Mouse (Mus musculus) liver, embryonic 14.5 days (tissue): ENCODE measurements around the gene Hnrnph2. TPM values are rescaled to one million over a fixed set of nuclear protein-coding genes. Genes with fewer than 3 reads are reported as not detected.

Source experiments
- ATAC-seq: fragments of 200-750 bp; cut with Nextera tagmentation; 2 replicates; pipeline ENCODE4 v1.8.0; 2017; ENCODE audit warnings: moderate number of reproducible peaks, mild to moderate bottlenecking, moderate library complexity; ENCODE audit not compliant: insufficient read depth
- DNase-seq, 3 experiments: peaks; one replicate each; pipeline ENCODE4 v3.0.0-alpha.2; 2012 to 2013; ENCODE audit warnings: low read depth in 3 of 3, low spot score in 3 of 3
- H3K27ac ChIP-seq: fragments of 300-500 bp; sonication (generic); 2 replicates; pipeline ENCODE4 v1.5.1; 2014; ENCODE audit warnings: moderate library complexity, mild to moderate bottlenecking, control low read depth, inconsistent platforms
- H3K27me3 ChIP-seq: fragments of 300-500 bp; sonication (generic); 2 replicates; pipeline ENCODE4 v1.6.1; 2014; ENCODE audit warnings: mild to moderate bottlenecking, low read length, moderate library complexity; ENCODE audit not compliant: control insufficient read depth, insufficient read depth
- H3K36me3 ChIP-seq: fragments of 300-500 bp; sonication (generic); replicated peaks from 2 replicates; pipeline ENCODE4 v1.6.1; 2014; ENCODE audit warnings: low read depth; ENCODE audit not compliant: control insufficient read depth, insufficient read depth
- H3K4me1 ChIP-seq, 2 experiments: fragments of 200-500 bp in 1 of 2; fragments of 300-500 bp in 1 of 2; sonication (generic) in 1 of 2; replicated peaks; 2 replicates each; pipeline ENCODE4 v1.6.1; 2012 to 2014; ENCODE audit warnings: antibody characterized with exemption in 1 of 2, inconsistent platforms in 1 of 2, low read length in 1 of 2; ENCODE audit not compliant: control insufficient read depth in 2 of 2, insufficient read depth in 2 of 2
- H3K4me2 ChIP-seq: fragments of 300-500 bp; sonication (generic); 2 replicates; pipeline ENCODE4 v1.6.1; 2014; ENCODE audit warnings: low read depth, mild to moderate bottlenecking, control low read depth, moderate library complexity
- H3K4me3 ChIP-seq, 2 experiments: fragments of 200-500 bp in 1 of 2; fragments of 300-500 bp in 1 of 2; sonication (generic) in 1 of 2; 2 replicates each; pipeline ENCODE4 v1.5.1; 2012 to 2014; ENCODE audit warnings: low read depth in 2 of 2, low read length in 2 of 2, mild to moderate bottlenecking in 2 of 2, control low read depth in 1 of 2, inconsistent platforms in 1 of 2, moderate library complexity in 1 of 2; ENCODE audit not compliant: insufficient read depth in 1 of 2
- H3K9ac ChIP-seq: fragments of 300-500 bp; sonication (generic); replicated peaks from 2 replicates; pipeline ENCODE4 v1.6.1; 2014; ENCODE audit warnings: mild to moderate bottlenecking, control low read depth, moderate library complexity
- H3K9me3 ChIP-seq: fragments of 300-500 bp; sonication (generic); 2 replicates; pipeline ENCODE4 v1.6.1; 2016; ENCODE audit warnings: low read length, mixed read lengths; ENCODE audit not compliant: control insufficient read depth
- CTCF ChIP-seq: IDR thresholded peaks from 2 replicates; pipeline ENCODE4 v1.5.1; 2016; ENCODE audit warnings: antibody characterized with exemption, low read depth, control low read depth
- EP300 ChIP-seq: IDR thresholded peaks from 2 replicates; pipeline ENCODE4 v1.6.1; 2016; ENCODE audit warnings: antibody characterized with exemption, low read depth
- WGBS: fragments of 180-500 bp; shearing (Covaris S2); extraction: QIAGEN DNeasy Blood & Tissue Kit; methylation state at CpG from one replicate; pipeline ENCODE4 v1.1.7; 2014; ENCODE audit not compliant: insufficient replicate concordance; 5-methylcytosine and 5-hydroxymethylcytosine counted together
- polyA plus RNA-seq, 2 experiments: library from polyadenylated mRNA; depleted of rRNA in 1 of 2; stranded (reverse) in 1 of 2; unstranded in 1 of 2; fragments of >200 nt; fragmentation: Nextera tagmentation in 1 of 2; extraction: Ambion mirVana in 1 of 2; gene quantifications; 2 replicates each; pipeline versions ENCODE4 v1.2.1 to v1.2.3; 2012 to 2014

Hnrnph2 gene
- polyA plus RNA-seq, 2 experiments, result 47.4 to 53.7 TPM

DNA sequence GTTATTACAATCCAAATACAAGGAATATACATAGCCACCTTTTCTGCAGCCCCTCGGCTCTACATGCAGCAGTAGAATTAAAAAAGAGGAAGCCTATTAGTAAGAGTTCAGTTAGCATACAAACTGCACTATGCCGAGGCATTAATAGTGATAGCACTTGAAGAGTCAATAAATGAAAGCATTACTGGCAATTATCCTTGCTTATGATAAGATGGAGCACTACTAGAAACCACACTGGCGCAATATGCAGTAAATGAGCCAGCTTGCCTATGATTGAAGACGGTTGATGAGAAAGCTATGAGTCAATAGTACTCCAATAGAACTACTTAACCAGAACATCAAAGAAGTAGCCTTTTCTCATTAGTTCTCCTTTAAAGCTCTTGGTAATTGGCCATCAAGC, 23.1 kb upstream of the Hnrnph2 start:
- Histone ChIP-seq H3K4me1 (0 out of 4 replicates have a peak, but pooled peaks cover 0 to 3% of the 10 kb centered on the region in 2 experiments), H3K9ac (no peak overlapping the region), H3K27me3 (no peaks in the 10 kb centered on the region), H3K36me3 (no peaks in the 10 kb centered on the region), H3K4me2 (no peak overlapping the region), H3K27ac (no peak overlapping the region), H3K9me3 (no peaks in the 10 kb centered on the region), H3K4me3 (no peak overlapping the region)
- DNase-seq (no peak), ATAC-seq (no peak)
- 55% methylated on average over 4 of the region's 4 CpGs for WGBS
- no peak for TF ChIP-seq EP300
- no peak for TF ChIP-seq CTCF

DNA sequence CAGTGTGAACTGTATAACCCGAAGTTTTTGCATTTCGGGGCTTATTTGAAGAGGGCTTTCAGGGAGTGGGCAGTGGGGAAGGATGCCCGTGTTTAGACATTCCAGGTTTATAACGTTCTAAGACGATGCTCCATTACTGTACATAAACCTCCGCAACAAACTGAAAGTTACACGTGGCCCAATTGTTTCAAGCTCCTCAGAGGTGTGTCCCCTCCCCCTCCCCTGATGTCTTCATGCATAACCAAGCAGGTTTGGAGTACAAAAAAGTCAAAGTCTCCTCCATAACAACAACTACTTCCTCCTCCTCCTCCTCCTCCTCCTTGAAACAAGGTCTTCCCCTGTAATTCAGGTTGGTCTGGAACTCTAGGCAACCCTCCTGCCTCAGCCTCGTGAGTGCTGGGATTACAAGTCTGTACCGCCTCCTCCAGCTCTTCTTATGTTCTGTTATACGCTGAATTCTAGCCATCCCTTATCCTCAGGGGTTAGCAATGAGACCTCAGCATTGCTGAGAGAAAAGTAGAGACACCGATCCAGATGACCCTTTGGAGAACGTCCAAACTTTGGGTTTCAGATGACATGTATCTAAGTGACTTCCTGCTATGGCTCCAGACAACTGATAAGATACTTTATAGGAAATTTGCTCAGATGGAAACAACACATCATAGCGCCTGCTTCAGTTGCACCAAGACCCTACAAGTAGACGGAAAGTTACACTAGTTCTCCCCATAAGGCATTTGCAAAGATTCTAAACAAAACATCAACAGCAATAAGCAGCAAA, 20.3 kb upstream of the Hnrnph2 start:
- Histone ChIP-seq H3K4me2 (peak overlapping the region; percentile 65), H3K36me3 (no peaks in the 10 kb centered on the region), H3K27me3 (no peaks in the 10 kb centered on the region), H3K4me1 (peaks cover 3 to 12% of the 10 kb centered on the region in 2 experiments; a peak in 3 of 4 replicates), H3K9ac (no peak overlapping the region), H3K4me3 (peak overlapping the region in 1 of 2 experiments; percentile 41; a peak in 3 of 4 replicates), H3K9me3 (no peaks in the 10 kb centered on the region), H3K27ac (no peak overlapping the region)
- 58% methylated on average over 14 of the region's 14 CpGs for WGBS
- DNase-seq, result no peak
- no peak for ATAC-seq
- TF ChIP-seq CTCF (no peak), EP300 (no peak)

DNA sequence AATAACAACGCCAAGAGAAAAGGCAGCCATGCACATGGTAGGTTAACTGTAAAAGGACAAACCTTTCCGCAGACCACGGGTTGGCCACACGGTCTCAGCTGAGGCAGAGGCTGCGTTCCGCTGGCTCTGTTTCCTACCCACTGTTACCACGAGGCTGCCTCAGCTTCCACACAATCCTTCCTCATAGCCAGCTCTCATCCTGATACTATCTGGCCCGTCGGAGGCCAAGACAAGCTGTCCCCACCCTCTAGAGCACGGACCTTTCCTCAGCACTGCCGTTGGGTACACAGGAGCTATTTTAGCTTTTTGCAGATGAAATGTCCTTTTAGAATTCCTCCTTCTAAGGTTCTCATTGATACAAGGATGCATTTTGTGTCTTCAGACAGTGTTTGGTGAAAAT, 18.7 kb upstream of the Hnrnph2 start:
- ATAC-seq, result peak; percentile 30; the same call in 1 of the 2 replicates
- Histone ChIP-seq H3K27me3 (no peaks in the 10 kb centered on the region), H3K36me3 (peaks cover 2% of the 10 kb centered on the region; the same call in 1 of the 2 replicates), H3K4me2 (peak overlapping the region; percentile 65), H3K9ac (peak overlapping the region; percentile 64), H3K4me3 (peak overlapping the region; percentile 47 to 58), H3K9me3 (no peaks in the 10 kb centered on the region), H3K4me1 (peaks cover 3 to 12% of the 10 kb centered on the region in 2 experiments; a peak in 3 of 4 replicates), H3K27ac (no peak overlapping the region)
- DNase-seq, result no peak
- TF ChIP-seq EP300 (no peak), CTCF (no peak)
- 25% methylated on average over 11 of the region's 11 CpGs for WGBS

DNA sequence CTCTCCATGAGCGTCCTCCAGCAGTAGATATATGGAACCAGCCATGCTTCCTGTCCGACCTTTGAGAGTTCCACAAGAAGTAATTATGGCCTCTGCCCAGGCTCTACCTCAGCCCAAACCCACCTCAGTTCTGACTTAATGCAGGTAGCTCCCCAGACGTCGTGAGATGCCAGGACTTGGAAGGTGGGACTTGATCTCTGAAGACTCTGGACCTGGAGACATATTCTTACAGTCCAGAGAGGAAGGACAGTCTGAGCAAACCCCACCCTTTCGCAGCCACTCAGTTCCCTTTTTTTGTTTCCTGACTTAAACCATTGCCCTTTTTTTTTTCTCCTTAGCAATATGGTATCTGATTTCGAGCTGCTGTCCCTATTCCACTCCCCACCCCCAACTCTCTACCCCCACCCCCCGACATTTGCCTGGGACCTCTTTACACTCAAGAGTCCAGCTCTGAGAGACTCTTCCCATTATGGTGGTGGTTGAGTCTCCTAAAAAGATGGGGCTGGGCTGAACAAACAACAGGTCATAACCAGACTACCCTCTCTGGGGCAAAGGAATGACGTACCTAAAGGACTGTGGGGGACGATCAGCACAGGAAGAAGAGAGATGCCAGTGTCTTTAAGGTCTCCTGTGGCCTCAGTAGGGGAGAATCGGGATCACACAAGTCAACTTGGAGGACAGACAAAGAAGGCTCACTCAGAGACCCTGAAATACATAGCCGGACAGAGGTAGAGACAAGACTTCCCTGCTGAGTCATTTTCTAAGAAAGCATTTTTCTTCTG, 17.9 kb upstream of the Hnrnph2 start, which contains the start of gene Btk:
TSS of gene Btk (minus strand) at position 683 of the 782 bp plus-strand sequence.
- 19% methylated on average over 11 of the region's 11 CpGs for WGBS
- Histone ChIP-seq H3K36me3 (peaks cover 4% of the 10 kb centered on the region; the same call in 1 of the 2 replicates), H3K27me3 (no peaks in the 10 kb centered on the region), H3K4me2 (peak within 1 kb of the TSS; percentile 65), H3K27ac (peak within 1 kb of the TSS; percentile 65), H3K9me3 (no peaks in the 10 kb centered on the region), H3K4me1 (peaks cover 3 to 12% of the 10 kb centered on the region in 2 experiments; a peak in 3 of 4 replicates), H3K9ac (peak within 1 kb of the TSS; percentile 64), H3K4me3 (peak within 1 kb of the TSS; percentile 47 to 58)
- no peak for TF ChIP-seq EP300
- TF ChIP-seq CTCF, result no peak
- ATAC-seq (no peak), DNase-seq (no peak)
